Mouse (Mus musculus) intestine, embryonic 15.5 days (tissue): ENCODE results near the gene Pigk. TPM values are rescaled to one million over a fixed set of nuclear protein-coding genes. Genes with fewer than 3 reads are reported as not detected.

Source experiments
- ATAC-seq: fragments of 200-750 bp; cut with Nextera tagmentation; 2 replicates; pipeline ENCODE4 v1.8.0; 2017; ENCODE audit warnings: moderate TSS enrichment, moderate library complexity
- H3K27ac ChIP-seq: fragments of 300-500 bp; sonication (generic); 2 replicates; pipeline ENCODE4 v1.5.1; 2015; ENCODE audit warnings: mild to moderate bottlenecking, inconsistent platforms
- H3K27me3 ChIP-seq: fragments of 300-500 bp; sonication (generic); replicated peaks from 2 replicates; pipeline ENCODE4 v1.6.1; 2015; ENCODE audit warnings: inconsistent platforms
- H3K36me3 ChIP-seq: fragments of 300-500 bp; sonication (generic); 2 replicates; pipeline ENCODE4 v1.6.1; 2015; ENCODE audit warnings: inconsistent platforms
- H3K4me1 ChIP-seq: fragments of 300-500 bp; sonication (generic); replicated peaks from 2 replicates; pipeline ENCODE4 v1.6.1; 2015; ENCODE audit warnings: inconsistent platforms
- H3K4me2 ChIP-seq: fragments of 300-500 bp; sonication (generic); replicated peaks from 2 replicates; pipeline ENCODE4 v1.6.1; 2015; ENCODE audit warnings: mild to moderate bottlenecking, inconsistent platforms
- H3K4me3 ChIP-seq: fragments of 300-500 bp; sonication (generic); replicated peaks from 2 replicates; pipeline ENCODE4 v1.5.1; 2015; ENCODE audit warnings: inconsistent platforms
- H3K9ac ChIP-seq: fragments of 300-500 bp; sonication (generic); 2 replicates; pipeline ENCODE4 v1.6.1; 2015; ENCODE audit warnings: inconsistent platforms
- H3K9me3 ChIP-seq: fragments of 300-500 bp; sonication (generic); 2 replicates; pipeline ENCODE4 v1.6.1; 2016; ENCODE audit warnings: inconsistent platforms
- WGBS: fragments of 180-500 bp; shearing (Covaris S2); methylation state at CpG from one replicate; pipeline ENCODE4 v1.1.7; 2015; 5-methylcytosine and 5-hydroxymethylcytosine counted together
- polyA plus RNA-seq: library from polyadenylated mRNA; unstranded; fragments of >200 nt; fragmentation: Nextera tagmentation; extraction: Ambion mirVana; gene quantifications from 2 replicates; pipeline ENCODE4 v1.2.1, GENCODE M21; 2015

Gene Pigk
- polyA plus RNA-seq, 1 experiment from 2014 or later = 36.6 TPM

DNA sequence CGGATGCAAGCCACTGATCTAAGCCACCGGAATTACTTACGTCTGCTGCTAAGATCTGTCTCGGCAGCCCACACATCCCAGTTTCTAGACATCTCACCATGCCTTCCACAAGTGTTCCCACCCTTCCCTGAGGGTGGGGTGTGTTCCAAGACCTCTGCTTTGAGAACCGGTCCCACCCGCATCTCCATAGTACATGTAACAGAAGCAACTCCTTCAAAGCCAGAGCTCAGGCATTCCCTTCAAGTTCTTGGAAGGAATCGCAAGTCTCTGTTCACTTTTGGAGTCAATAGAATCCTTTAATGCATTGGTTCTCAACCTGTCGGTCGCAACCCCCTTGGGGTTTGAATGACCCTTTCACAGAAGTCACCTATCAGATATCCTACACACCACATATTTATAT lies 185.0 kb downstream of the Pigk start:
- WGBS = 91% methylated on average over 9 of the region's 9 CpGs
- no peak overlapping the region for H3K4me2 ChIP-seq
- ATAC-seq = no peak
- no peak overlapping the region for H3K27ac ChIP-seq
- no peak overlapping the region for H3K9ac ChIP-seq
- H3K4me3 ChIP-seq = no peak overlapping the region
- no peaks in the 10 kb centered on the region for H3K4me1 ChIP-seq
- no peaks in the 10 kb centered on the region for H3K27me3 ChIP-seq
- H3K36me3 ChIP-seq = no peaks in the 10 kb centered on the region
- no peaks in the 10 kb centered on the region for H3K9me3 ChIP-seq

DNA sequence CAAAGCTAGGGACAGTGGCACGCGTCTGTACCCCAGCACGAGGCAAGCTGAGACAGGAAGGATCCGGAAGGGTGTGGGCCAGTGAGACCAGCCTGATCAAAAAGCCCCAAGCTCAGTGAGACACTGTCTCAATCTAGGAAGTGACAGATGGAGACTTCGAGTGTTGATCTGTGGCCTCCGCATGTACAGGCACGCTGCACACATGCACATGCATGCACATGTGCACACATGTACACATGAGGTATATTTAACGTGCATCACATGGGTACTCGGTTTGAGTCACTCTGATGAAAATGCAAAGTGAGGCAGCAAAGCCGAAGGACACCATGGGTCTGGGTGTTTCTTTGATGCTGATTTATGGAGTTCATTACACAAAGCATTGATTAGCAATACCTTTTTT lies 191.1 kb downstream of the Pigk start:
- no peaks in the 10 kb centered on the region for H3K27me3 ChIP-seq
- ATAC-seq = no peak
- H3K36me3 ChIP-seq = no peaks in the 10 kb centered on the region
- no peak overlapping the region for H3K9ac ChIP-seq
- H3K27ac ChIP-seq = no peak overlapping the region
- WGBS = 95% methylated on average over 10 of the region's 10 CpGs
- no peak overlapping the region for H3K4me2 ChIP-seq
- H3K9me3 ChIP-seq = no peaks in the 10 kb centered on the region
- H3K4me1 ChIP-seq = no peaks in the 10 kb centered on the region
- no peak overlapping the region for H3K4me3 ChIP-seq

DNA sequence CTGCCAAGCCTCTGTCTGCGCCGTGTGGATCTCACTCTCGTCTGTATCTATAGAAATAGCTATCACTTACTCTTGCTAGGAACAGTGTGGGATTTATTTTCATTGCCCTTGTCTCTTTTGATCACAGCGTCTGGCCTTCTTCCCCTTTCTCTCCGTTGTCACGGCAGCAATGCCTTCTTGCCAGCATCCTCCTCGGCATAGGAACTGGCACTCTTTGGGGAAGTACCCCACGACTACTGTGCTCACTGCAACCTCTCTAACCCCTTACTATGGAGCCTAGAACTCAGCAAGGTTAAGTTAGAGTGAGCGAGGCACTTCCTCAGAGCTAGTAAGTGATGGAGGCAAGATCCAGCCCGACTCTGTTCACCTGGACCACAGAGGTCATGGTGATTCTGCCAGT lies 191.9 kb downstream of the Pigk start:
- Histone ChIP-seq H3K9ac (no peak overlapping the region), H3K9me3 (no peaks in the 10 kb centered on the region), H3K27me3 (no peaks in the 10 kb centered on the region), H3K36me3 (no peaks in the 10 kb centered on the region), H3K27ac (no peak overlapping the region), H3K4me1 (no peaks in the 10 kb centered on the region), H3K4me2 (no peak overlapping the region), H3K4me3 (no peak overlapping the region)
- 75% methylated on average over 10 of the region's 10 CpGs for WGBS
- ATAC-seq = no peak

DNA sequence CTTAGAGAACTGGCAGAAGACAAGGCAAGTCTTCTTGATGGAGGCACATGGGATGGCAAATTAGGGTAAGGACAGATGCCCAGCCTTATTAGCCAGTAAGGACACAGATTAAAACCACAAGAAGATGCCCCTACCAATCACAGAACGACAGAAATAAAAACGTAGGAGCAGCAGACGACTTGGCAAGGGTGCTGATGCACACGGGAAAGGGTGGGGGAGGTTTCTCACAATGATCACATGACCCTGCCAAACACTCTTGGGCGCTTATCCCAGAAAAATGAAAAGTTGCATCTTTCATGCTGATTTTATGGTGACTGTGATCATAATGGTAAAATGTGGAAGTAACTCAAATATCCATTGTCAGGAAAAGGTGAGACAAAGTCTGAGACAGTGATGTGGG lies 193.2 kb downstream of the Pigk start:
- Histone ChIP-seq H3K4me3 (no peak overlapping the region), H3K4me2 (no peak overlapping the region), H3K9me3 (no peaks in the 10 kb centered on the region), H3K4me1 (no peaks in the 10 kb centered on the region), H3K27me3 (no peaks in the 10 kb centered on the region), H3K36me3 (no peaks in the 10 kb centered on the region), H3K9ac (no peak overlapping the region), H3K27ac (no peak overlapping the region)
- WGBS = 80% methylated on average over 5 of the region's 5 CpGs
- ATAC-seq = no peak

DNA sequence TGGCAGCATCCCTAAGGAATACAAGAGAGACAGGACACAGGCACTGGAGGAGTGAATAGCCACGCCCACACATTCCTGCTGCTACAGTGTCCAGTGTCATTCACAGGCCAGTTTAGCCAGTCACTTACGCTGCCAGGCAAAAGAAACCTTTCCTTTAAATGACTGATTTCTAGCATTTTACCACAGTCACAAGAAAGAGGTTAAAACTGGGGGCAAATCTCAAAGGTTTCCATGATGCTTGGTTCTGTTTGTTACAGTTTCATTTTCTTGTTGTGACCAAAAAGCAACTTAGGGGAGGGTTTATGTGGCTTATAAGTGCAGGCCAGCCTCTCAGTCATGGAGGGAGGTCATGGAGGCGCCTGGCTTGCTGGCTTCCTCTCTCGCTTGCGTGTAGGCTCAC lies 193.8 kb downstream of the Pigk start:
- H3K27ac ChIP-seq = no peak overlapping the region
- no peaks in the 10 kb centered on the region for H3K4me1 ChIP-seq
- no peak overlapping the region for H3K4me3 ChIP-seq
- no peaks in the 10 kb centered on the region for H3K27me3 ChIP-seq
- 72% methylated on average over 5 of the region's 5 CpGs for WGBS
- no peaks in the 10 kb centered on the region for H3K9me3 ChIP-seq
- no peak overlapping the region for H3K4me2 ChIP-seq
- H3K36me3 ChIP-seq = no peaks in the 10 kb centered on the region
- H3K9ac ChIP-seq = no peak overlapping the region
- ATAC-seq = no peak

DNA sequence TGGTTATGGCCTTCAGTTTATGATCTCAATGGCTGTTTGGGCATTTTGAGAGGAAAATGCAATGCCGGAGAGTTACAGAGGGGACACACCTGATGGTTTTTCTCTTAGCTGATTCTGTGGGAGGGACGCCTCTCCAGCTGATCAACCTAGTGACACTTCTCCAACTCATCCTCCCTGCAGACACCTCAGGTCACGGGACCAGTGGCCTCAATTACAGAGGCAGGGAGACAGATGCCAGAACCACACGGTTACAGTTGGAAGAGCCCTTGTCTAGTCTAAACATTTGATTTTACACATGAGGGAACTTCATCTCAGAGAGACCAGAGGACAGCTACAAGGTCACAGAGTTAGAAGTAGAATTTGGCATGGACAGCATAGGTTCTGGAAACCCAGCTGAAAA lies 197.7 kb downstream of the Pigk start:
- H3K27ac ChIP-seq = no peak overlapping the region
- no peaks in the 10 kb centered on the region for H3K9me3 ChIP-seq
- no peak overlapping the region for H3K4me2 ChIP-seq
- WGBS = 72% methylated on average over 4 of the region's 4 CpGs
- no peak overlapping the region for H3K4me3 ChIP-seq
- ATAC-seq = no peak
- no peak overlapping the region for H3K9ac ChIP-seq
- H3K27me3 ChIP-seq = no peaks in the 10 kb centered on the region
- no peaks in the 10 kb centered on the region for H3K36me3 ChIP-seq
- no peaks in the 10 kb centered on the region for H3K4me1 ChIP-seq

DNA sequence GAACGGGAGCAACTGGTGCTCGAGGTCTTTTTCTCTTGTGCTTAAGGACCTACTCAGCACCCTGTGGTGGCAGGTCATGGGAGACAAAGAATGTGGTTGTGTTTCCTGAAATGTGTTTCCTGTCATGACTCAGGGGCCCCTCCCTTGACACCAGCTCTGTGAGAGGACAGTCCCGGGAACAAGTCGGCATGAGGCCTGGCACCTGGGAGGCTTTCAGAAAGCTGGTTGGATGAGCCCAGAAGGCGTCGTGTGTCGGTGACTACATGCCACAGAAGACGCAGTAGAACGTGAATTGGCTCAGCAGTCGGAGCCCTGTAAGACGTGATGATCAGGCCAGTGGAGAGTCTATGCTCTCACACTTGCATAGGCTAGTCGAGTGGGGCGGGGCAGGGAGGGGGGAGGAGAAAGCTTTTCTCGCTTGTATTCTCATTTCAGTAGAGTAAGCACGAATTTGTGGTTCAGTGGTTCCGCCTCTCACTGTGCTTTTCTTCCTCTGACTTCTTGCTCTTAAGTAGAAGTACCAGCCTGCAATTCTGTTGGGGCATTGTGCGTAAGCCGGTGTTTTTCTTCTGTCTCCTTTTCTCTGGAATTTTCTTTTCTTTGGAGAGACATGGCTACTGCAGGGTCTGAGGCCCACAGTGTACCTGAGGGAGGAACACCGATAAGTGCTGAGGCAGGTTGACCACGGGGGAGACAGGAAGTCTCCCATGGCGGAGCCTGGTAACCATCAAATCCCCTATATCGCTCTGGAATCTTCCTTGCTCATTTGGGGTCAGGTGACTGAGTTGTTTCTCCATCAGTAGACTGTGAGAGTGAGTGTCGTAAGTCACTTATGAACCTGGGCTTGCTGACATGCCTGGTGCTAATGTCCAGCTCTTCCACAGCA lies 198.6 kb downstream of the Pigk start:
- ATAC-seq = no peak
- no peak overlapping the region for H3K4me2 ChIP-seq
- no peaks in the 10 kb centered on the region for H3K36me3 ChIP-seq
- no peaks in the 10 kb centered on the region for H3K27me3 ChIP-seq
- H3K4me3 ChIP-seq = no peak overlapping the region
- no peaks in the 10 kb centered on the region for H3K9me3 ChIP-seq
- H3K4me1 ChIP-seq = no peaks in the 10 kb centered on the region
- WGBS = 81% methylated on average over 23 of the region's 23 CpGs
- no peak overlapping the region for H3K9ac ChIP-seq
- H3K27ac ChIP-seq = no peak overlapping the region

DNA sequence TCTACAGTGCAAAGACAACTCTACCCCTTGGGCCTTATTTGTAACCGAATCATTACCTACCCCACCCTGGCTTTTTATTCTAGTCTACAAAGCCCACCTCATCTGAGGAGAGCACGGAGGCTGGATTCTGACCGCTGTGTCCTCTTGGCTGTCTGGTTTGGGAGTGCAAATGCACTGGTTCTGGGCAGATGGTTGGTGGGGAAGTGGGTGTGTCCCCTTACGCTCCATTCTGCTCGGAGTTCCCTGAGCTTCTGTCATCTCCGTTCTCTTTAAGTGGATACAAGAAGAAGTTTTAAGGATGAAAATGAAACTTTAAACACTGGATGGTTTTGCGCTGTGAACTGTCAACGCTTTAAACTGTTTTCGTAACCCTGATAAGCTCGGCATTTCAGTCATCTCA lies 199.2 kb downstream of the Pigk start:
- 87% methylated on average over 10 of the region's 10 CpGs for WGBS
- Histone ChIP-seq H3K36me3 (no peaks in the 10 kb centered on the region), H3K27me3 (no peaks in the 10 kb centered on the region), H3K4me2 (no peak overlapping the region), H3K9ac (no peak overlapping the region), H3K4me1 (no peaks in the 10 kb centered on the region), H3K4me3 (no peak overlapping the region), H3K9me3 (no peaks in the 10 kb centered on the region), H3K27ac (no peak overlapping the region)
- ATAC-seq = no peak

DNA sequence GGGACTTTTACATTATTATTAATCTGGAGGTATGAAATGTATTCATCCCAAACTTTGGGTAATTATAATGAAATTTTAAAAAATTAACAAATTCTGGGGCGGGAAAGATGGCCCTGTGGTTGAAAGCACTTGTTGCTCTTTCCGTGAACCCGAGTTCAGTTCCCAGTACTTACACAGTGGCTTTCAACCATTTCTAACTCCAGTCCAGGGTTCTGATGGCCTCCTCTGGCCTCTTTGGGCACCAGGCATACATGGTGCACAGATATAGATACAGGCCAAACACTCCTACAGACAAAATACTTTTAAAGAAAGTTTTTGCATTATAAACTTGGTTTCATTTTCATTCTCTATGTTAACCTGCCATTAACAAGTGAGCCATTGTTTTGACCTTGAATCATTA lies 199.7 kb downstream of the Pigk start:
- 89% methylated on average over 3 of the region's 3 CpGs for whole genome bisulfite sequencing
- no peak for ATAC-seq
- Histone ChIP-seq H3K27ac (no peak overlapping the region), H3K4me3 (no peak overlapping the region), H3K4me2 (no peak overlapping the region), H3K9me3 (no peaks in the 10 kb centered on the region), H3K36me3 (no peaks in the 10 kb centered on the region), H3K27me3 (no peaks in the 10 kb centered on the region), H3K4me1 (no peaks in the 10 kb centered on the region), H3K9ac (no peak overlapping the region)

DNA sequence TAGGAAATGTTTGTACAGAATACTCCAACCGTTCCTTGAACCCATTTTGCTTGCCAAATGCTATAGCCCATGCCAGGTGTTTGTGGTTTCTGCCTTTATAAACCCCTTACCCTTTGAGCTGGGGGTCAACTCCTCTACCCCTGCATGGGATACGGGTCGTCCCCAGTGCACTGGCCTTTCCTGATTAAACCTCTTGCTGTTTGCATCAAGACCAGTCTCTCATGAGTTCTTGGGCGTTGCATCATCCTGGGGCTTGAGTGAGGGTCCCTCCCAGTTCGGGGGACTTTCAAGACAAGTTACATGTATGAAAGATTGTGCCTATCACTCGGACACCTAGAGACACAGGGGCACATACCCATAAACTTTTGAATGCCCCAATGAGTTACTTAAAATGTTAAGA lies 200.5 kb downstream of the Pigk start:
- 85% methylated on average over 6 of the region's 6 CpGs for WGBS
- H3K36me3 ChIP-seq = no peaks in the 10 kb centered on the region
- no peaks in the 10 kb centered on the region for H3K9me3 ChIP-seq
- no peak overlapping the region for H3K9ac ChIP-seq
- no peak overlapping the region for H3K4me2 ChIP-seq
- no peaks in the 10 kb centered on the region for H3K4me1 ChIP-seq
- H3K4me3 ChIP-seq = no peak overlapping the region
- no peak for ATAC-seq
- H3K27ac ChIP-seq = no peak overlapping the region
- H3K27me3 ChIP-seq = no peaks in the 10 kb centered on the region

DNA sequence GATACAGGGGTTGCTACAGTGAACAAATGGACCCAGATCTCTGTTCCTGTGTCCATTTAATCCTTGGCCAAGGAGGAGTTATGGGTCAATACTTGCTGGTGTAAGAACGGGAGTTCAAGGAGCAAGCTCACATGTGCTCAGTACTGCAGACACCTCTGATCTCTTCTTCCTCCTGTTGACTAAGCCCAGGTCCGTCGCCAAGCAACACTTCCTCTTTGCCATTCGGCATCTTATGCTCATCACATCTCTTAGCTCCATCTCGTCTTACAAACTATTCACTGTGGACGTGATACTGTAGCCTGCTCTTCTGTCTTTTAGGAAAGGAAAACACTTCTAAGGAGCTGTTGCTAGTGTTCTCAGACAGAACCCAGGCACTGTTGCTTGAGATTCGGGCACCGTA lies 203.7 kb downstream of the Pigk start:
- WGBS = 73% methylated on average over 8 of the region's 8 CpGs
- ATAC-seq = no peak
- Histone ChIP-seq H3K4me3 (no peak overlapping the region), H3K4me1 (no peaks in the 10 kb centered on the region), H3K9ac (no peak overlapping the region), H3K27ac (no peak overlapping the region), H3K27me3 (no peaks in the 10 kb centered on the region), H3K9me3 (no peaks in the 10 kb centered on the region), H3K4me2 (no peak overlapping the region), H3K36me3 (no peaks in the 10 kb centered on the region)

DNA sequence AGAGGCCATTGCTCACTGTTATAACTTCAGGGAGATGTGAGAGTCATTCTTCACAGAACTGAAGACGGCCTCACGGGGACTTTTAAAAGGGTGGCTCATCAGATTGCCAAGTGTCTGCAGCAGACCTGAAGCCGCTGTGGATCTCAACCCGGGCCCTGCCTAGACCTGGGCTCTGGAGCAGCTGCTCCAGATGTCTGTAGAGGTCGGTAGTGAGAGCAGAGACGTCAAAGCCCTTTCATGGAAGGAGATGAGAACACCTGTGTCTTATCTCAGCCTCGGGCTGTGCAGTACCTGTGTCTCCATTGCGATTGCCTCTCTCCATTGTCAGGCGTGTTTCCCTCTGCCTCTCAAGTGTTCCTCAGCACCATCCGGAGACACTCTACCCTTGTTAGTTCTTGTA lies 205.2 kb downstream of the Pigk start:
- Histone ChIP-seq H3K4me2 (no peak overlapping the region), H3K4me1 (no peaks in the 10 kb centered on the region), H3K27me3 (no peaks in the 10 kb centered on the region), H3K4me3 (no peak overlapping the region), H3K36me3 (no peaks in the 10 kb centered on the region), H3K9me3 (no peaks in the 10 kb centered on the region), H3K27ac (no peak overlapping the region), H3K9ac (no peak overlapping the region)
- 62% methylated on average over 10 of the region's 10 CpGs for WGBS
- ATAC-seq = no peak

DNA sequence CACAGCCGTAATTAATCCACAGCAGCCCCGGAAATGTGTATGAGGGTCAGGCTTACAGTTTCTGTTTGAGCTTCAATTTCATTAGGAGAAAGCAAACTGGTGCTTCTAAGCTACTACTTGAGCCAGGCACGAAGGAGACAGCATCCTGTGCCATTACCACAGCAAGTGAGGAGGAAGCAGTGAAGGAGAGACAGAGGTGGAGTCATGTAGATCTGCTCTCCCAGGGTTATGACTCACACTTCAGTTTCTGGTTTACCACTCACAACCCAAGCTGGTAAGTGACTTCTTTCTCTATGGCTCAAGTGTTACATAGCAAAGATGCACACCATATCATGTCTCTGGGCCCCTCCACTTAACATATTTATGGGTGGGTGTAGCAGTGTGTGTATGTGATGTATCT lies 206.5 kb downstream of the Pigk start:
- Histone ChIP-seq H3K9me3 (no peaks in the 10 kb centered on the region), H3K36me3 (no peaks in the 10 kb centered on the region), H3K4me3 (no peak overlapping the region), H3K4me2 (no peak overlapping the region), H3K4me1 (no peaks in the 10 kb centered on the region), H3K27ac (no peak overlapping the region), H3K9ac (no peak overlapping the region), H3K27me3 (no peaks in the 10 kb centered on the region)
- WGBS = 69% methylated on average over 3 of the region's 3 CpGs
- ATAC-seq = no peak
